Mouse (Mus musculus) kidney, adult 2 months (tissue): ENCODE data around the gene Prdx2.
A peak's percentile ranks its signal among the peaks of the same experiment; 100 is the strongest.

ENCODE experiments used
- CTCF ChIP-seq: fragments of 200-500 bp; conservative IDR thresholded peaks from 2 replicates; pipeline ENCODE4 v1.5.1; 2011; ENCODE audit warnings: low read depth, mild to moderate bottlenecking, control low read depth, low read length, moderate library complexity, mixed read lengths; ENCODE audit not compliant: insufficient read depth, insufficient read length
- POLR2A ChIP-seq: fragments of 200-500 bp; IDR thresholded peaks from one replicate; pipeline ENCODE4 v1.6.1; 2011; ENCODE audit warnings: low read depth, low read length, control low read depth

- TF ChIP-seq CTCF (peak; percentile 55), POLR2A (no peak)
These were observed 32.3 kb upstream of the Prdx2 start, which contains the start of gene Mast1 for GRCm38 (mm10) chr8:84936962-84937546.
